Mouse (Mus musculus) neutrophil, adult 5-6 weeks (primary cell): ENCODE results near the gene Fxyd4. TPM values are rescaled to one million over a fixed set of nuclear protein-coding genes. Genes with fewer than 3 reads are reported as not detected.

ENCODE experiments used
- ATAC-seq: fragments of 151-379, 151-347 bp; 2 replicates; pipeline ENCODE4 v1.8.0; 2017; ENCODE audit warnings: mild to moderate bottlenecking, moderate TSS enrichment; ENCODE audit not compliant: insufficient number of reproducible peaks, poor library complexity, low FRiP score, severe bottlenecking; ENCODE audit errors: extremely low read depth
- total RNA-seq: library from RNA; stranded (forward); fragments of 200-1000 nt; gene quantifications from 2 replicates; pipeline ENCODE4 v1.2.3, GENCODE M21; 2017

Gene Fxyd4
- total RNA-seq, result not detected in 2 replicates

- no peak for ATAC-seq
Measured at GRCm38 (mm10) chr6:117937222-117937932, at the start of gene Fxyd4. Fxyd4 (minus strand) TSS chr6:117937692.

DNA sequence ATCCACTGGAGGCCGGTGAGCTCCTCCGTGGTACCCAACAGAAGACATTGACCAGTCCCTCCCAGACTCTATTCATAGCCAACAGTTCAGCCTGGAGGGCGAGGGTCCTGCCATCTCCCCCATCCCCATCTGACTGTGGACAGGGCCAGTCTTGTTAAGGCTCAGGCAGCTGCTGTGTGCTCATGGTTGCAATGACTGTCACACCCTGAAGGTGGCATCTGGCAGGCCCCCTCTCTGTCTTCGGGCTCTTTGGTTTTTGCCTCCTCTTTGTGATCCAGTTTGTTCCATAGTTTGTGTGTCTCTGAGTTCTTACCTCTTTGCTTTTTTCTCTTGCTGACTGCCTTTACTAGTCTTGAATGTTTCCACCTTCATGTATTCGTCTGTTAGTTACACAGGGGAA is 49.7 kb upstream of the Fxyd4 start:
- no peak for ATAC-seq

DNA sequence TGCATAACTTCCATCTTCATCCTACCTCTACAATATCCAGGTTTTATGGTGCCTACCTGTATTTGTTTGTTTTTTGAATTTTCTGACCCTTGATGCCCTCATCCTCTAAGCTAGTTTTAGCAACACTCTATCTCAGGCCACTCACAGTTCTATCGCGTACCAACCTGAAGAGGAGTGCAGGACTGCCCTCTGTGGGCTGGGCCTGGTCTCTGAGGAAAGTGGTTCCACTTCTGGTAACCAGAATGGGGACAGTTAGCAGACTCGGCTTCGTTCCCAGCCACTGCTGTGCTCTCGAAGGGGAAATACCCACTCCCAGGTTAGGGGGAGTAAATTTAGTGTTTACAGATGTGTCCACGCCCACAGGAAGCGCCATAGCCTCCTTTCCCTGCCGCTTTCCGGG is 29.2 kb upstream of the Fxyd4 start:
- ATAC-seq, result no peak

DNA sequence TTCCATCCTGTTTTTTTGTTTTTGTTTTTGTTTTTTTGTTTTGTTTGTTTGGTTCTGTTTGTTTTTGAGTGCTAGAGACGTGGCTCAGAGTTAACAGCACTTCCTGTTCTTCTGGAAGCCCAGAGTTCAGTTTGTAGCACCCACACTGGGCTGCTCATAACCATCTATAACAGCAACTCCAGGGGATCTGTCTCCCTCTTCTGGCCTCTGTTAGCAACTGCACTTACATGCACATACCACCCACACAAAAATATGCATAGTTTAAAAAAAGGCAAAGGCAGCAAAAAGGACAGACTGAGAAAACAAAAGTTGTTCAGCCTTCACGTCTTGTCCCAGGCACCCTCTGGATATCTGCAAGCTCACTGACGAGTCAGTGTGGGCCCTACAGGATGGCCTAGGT is 25.7 kb upstream of the Fxyd4 start:
- no peak for ATAC-seq

DNA sequence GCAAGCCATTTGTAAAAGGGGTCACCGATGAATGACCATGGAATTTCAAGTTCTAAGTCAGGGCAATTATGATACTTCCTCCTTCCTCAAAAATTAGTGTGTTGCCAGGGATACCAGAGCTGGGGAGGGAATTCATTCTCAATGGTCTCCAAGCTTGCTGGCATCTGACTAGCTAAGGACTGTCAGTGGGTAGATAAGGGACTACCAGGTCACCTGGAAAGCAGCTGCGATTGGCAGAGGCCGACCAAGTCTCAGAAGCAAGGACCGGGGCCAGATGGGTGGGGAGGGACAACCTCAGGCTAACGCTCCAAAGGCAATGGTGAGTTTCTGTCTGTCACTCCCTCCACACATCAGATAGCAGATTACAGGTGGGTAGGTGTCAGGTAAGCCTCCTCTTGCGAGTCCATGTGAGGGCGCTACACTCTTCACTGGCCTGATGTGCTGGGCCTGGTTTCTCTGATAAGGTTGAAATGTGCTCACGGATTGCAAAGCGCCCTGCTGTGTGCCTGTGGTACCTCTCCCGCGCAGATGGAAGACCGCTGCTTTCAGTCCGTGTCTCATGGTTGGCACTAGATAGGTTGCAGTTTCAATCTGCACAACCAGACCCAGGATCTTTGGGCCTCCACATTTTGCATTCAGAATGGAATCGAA is 19.5 kb upstream of the Fxyd4 start:
- ATAC-seq, result no peak

DNA sequence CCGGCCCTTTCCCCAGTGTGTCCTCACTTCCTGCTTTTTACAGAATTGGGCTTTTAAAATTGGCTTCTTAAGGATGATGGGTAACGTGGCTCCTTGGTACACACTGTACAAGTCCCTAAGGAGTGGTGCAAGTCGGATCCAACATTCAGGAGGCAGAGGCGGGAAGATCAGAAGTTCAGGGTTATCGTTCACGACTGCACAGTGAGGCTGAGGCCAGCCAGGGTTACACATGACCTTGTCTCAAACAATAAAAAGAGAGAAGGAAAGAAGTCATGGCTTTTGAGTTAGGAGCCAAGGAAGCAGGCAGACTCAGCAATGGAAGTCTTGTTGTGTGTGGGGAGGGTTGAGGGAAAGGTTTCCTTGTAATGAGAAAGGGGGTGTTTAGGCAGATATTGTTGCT is 18.7 kb upstream of the Fxyd4 start:
- ATAC-seq, result no peak

GRCm38 (mm10) chr6:117952330-117952729 is 14.8 kb upstream of the Fxyd4 start:
- no peak for ATAC-seq

DNA sequence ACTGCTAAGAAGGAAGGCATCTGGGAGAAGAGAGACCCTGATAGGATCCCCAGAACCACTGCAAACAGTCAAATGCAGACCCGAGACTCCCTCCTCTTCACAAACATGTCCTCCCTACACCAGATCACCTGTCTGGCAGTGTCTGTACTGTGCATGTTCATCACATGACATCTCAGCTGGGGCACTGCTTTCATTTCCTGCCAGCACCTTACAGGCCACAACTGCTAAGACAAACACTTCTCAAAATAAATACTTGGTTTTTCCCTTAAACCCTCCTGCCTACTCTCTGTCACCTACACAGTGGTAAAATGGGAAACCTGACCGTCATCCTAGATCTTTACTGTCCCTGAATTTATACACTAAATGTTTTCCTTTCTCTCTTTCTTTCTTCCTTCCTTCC is 6.4 kb upstream of the Fxyd4 start:
- no peak for ATAC-seq

- no peak for ATAC-seq
Measured at GRCm38 (mm10) chr6:117942769-117943168, 5.3 kb upstream of the Fxyd4 start.

DNA sequence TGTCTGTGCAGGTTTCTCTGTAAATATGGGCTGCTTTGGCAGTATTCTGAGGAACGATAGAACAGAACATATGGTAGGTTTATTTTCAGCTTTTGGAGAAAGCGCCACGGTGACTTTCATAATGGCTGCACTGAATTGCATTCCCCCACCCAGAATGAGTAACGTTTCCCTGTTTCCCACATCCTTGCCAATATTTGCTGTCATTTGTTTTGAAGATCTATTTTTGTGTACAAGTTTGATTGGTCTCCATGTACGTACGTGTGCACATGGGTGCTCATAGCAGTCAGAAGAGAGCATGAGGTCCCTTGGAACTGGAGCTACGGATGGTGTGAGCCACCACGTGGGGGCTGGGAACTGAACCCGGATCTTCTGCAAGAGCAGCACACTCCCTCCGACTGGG is 1.5 kb upstream of the Fxyd4 start:
- ATAC-seq, result no peak

- ATAC-seq, result no peak
Measured at GRCm38 (mm10) chr6:117935681-117936612, 1.5 kb downstream of the Fxyd4 start.

DNA sequence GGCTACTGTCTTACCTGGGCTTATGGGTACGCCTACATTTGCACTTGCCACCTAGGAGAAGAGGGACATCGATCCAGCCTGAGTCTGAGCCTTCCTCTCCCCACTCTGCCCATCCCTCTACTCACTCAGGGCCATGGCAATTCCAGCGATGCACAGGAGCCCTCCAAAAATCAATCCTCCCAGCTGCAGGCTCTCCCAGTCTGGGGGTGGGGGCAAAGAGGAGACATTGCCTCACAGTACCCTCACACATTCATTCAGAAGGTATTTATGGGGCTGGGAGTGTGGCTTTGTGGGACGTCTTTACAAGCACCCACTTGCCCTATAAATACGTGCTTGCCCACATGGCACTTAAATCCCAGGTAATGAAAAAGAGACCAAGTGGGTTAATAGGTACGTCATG is 3.2 kb downstream of the Fxyd4 start:
- ATAC-seq, result no peak

DNA sequence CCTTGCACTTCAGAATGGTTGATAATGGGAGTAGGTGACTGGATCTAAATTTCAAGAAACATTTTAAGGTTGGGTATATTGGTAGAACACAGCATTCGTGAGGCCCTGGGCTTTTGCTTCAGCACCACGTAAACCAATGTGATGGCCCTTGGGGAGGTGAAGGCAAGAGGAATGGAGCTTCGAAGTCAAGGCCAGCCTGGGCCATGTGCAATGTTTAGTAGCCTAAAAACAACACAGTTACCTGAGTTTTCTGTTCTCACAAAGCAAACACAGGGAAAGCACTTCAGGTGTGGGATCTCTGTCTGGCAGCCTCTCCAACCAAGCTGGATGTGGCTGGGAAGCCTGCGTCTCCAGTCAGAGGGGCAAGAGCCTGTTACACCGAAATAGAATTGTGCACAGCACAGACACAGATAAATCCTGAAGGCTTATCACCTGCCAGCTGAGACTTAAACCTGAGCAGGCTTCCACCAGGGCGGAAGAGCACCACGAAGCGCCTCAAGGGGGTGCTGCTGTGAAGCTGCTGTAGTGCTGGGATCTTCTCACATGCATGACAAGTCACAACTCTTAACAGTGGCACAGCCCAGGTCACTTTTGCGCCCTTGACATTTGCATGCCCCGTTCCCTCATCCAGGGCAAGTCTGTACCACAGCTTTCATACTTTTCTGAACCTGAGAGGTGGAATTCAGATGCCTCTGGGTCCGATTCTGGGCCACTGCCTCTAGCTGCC is 5.0 kb downstream of the Fxyd4 start:
- ATAC-seq, result 0 out of 2 replicates have a peak, but pooled peaks have one; percentile 10

DNA sequence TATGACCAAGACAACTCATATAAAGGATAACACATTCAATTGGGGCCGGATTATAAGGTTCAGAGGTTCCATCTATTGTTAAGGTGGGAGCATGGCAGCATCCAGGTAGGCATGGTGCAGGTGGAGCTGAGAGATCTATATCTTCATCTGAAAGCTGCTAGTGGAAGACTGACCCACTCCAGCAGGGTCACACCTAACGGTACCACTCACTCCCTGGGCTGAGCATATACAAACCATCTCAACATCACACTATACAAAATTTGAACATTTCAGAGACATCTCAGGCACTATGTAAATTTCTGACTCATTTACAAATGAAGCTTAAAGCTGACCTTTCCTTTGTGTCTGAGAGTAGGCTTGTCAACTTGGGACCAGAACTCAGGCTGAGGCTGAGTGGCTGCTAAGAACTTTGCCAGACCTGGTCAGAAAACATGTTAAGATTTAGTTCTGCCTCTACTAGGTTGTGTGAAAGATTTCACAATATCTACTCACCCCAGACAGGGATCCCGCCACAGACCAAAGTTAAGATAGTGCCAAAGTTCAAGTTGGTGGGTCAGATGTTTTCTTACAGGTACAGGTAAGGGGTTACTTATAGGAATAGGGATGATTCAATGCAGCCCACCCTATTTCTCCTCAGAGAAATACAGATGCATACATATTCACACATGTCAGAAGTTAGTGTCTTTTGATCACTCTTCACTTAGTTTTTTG is 7.4 kb downstream of the Fxyd4 start:
- no peak for ATAC-seq

GRCm38 (mm10) chr6:117928746-117929145 is 8.7 kb downstream of the Fxyd4 start:
- ATAC-seq, result no peak

DNA sequence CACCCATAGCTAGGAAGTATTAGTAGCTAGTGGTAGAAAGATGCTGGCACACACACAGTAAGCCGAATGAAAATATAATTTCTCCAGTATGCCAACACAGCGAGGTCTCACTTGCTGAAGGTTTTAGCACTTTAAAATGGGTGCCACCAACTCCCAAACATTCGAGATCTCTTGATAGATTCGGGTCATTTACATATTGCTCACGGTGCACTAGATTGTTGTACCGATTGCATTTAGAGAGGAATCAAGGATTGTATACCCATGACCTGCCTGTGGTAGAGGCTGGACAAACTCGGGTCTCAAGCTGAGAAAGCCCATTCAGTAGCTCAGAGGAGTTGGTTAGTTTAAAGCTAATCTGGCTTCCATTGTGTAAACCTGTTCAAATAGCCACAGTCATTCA is 9.5 kb downstream of the Fxyd4 start:
- ATAC-seq, result no peak

DNA sequence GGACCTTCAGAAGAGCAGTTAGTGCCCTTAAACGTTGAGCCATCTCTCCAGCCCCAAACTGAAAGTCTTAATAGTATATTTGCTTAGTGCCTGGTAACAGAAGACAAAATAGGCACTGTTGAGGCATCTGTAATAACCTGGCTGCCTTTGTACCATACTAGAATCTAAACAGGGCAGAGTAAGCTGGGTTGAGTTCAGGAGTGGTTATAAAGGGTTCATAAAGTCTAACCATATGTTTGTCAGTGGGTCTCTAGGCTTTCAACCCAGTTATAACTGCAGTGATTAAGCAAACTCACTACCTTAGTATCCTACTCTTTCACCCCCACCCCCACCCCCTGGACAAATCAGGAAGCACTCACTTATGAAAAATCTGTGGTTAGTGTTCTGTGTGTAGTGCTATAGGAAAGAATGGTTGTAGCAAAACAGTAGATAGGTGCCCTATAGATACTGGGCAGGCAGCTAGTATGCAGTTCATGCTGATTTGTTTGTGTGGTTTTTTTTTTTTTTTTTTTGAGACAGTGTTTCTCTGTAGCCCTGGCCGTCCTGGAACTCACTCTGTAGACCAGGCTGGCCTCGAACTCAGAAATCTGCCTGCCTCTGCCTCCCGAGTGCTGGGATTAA is 10.5 kb downstream of the Fxyd4 start:
- no peak for ATAC-seq

GRCm38 (mm10) chr6:117922041-117922440 is 15.5 kb downstream of the Fxyd4 start:
- ATAC-seq, result no peak
